Mouse (Mus musculus): ENCODE data around the gene Fam160a2. TPM values are rescaled to one million over a fixed set of nuclear protein-coding genes. Genes with fewer than 3 reads are reported as not detected.
A peak's percentile ranks its signal among the peaks of the same experiment; 100 is the strongest.
"Not testable (repeated sequence)": the region's sequence is repeated elsewhere in the genome, so short reads cannot be mapped to it uniquely, and the experiment has no call there.

Fam160a2 gene
- polyA plus RNA-seq, 1 experiment from 2014 or later, result 13.7 TPM

- Histone ChIP-seq H3K27ac (ENCODE audit: low read length) (no peak overlapping the region), H3K4me2 (ENCODE audit: low read depth, low read length) (no peak overlapping the region), H3K9ac (ENCODE audit: low read depth, low read length) (no peak overlapping the region), H3K9me3 (replicated peaks; ENCODE audit: control insufficient read depth, low read length) (no peaks in the 10 kb centered on the region), H3K4me3 (ENCODE audit: low read depth, low read length) (no peak overlapping the region), H3K4me1 (ENCODE audit: control insufficient read depth, low read depth, low read length) (no peaks in the 10 kb centered on the region), H3K27me3 (ENCODE audit: control insufficient read depth, insufficient read depth, low read depth, low read length) (peaks cover 27% of the 10 kb centered on the region), H3K36me3 (ENCODE audit: control insufficient read depth, insufficient read depth) (no peaks in the 10 kb centered on the region)
- 15% methylated on average over 5 of the region's 5 CpGs for WGBS (ENCODE audit: insufficient replicate concordance)
- ATAC-seq (ENCODE audit: low read depth), result no peak
Measured at GRCm38 (mm10) chr7:105424368-105424767, 24.5 kb upstream of the Fam160a2 start.

GRCm38 (mm10) chr7:105420903-105421302 lies 21.0 kb upstream of the Fam160a2 start:
- H3K4me1 ChIP-seq (ENCODE audit: control insufficient read depth, low read depth, low read length), result no peaks in the 10 kb centered on the region
- H3K9me3 ChIP-seq (replicated peaks; ENCODE audit: control insufficient read depth, low read length), result no peaks in the 10 kb centered on the region
- no peak for ATAC-seq (ENCODE audit: low read depth)
- no peak overlapping the region for H3K4me3 ChIP-seq (ENCODE audit: low read depth, low read length)
- H3K27me3 ChIP-seq (ENCODE audit: control insufficient read depth, insufficient read depth, low read depth, low read length), result peaks cover 12% of the 10 kb centered on the region
- no peak overlapping the region for H3K27ac ChIP-seq (ENCODE audit: low read length)
- H3K9ac ChIP-seq (ENCODE audit: low read depth, low read length), result no peak overlapping the region
- no peaks in the 10 kb centered on the region for H3K36me3 ChIP-seq (ENCODE audit: control insufficient read depth, insufficient read depth)
- H3K4me2 ChIP-seq (ENCODE audit: low read depth, low read length), result no peak overlapping the region
- 20% methylated on average over 2 of the region's 2 CpGs for WGBS (ENCODE audit: insufficient replicate concordance)

GRCm38 (mm10) chr7:105418106-105418505 lies 18.3 kb upstream of the Fam160a2 start:
- no peak overlapping the region for H3K4me3 ChIP-seq (ENCODE audit: low read depth, low read length)
- no peak overlapping the region for H3K27ac ChIP-seq (ENCODE audit: low read length)
- H3K27me3 ChIP-seq (ENCODE audit: control insufficient read depth, insufficient read depth, low read depth, low read length), result no peaks in the 10 kb centered on the region
- no peak overlapping the region for H3K9ac ChIP-seq (ENCODE audit: low read depth, low read length)
- no peaks in the 10 kb centered on the region for H3K9me3 ChIP-seq (replicated peaks; ENCODE audit: control insufficient read depth, low read length)
- WGBS (ENCODE audit: insufficient replicate concordance), result 65% methylated on average over 5 of the region's 5 CpGs
- no peaks in the 10 kb centered on the region for H3K4me1 ChIP-seq (ENCODE audit: control insufficient read depth, low read depth, low read length)
- no peak overlapping the region for H3K4me2 ChIP-seq (ENCODE audit: low read depth, low read length)
- H3K36me3 ChIP-seq (ENCODE audit: control insufficient read depth, insufficient read depth), result no peaks in the 10 kb centered on the region
- no peak for ATAC-seq (ENCODE audit: low read depth)

GRCm38 (mm10) chr7:105416529-105416928 lies 16.7 kb upstream of the Fam160a2 start:
- no peak for ATAC-seq (ENCODE audit: low read depth)
- no peak overlapping the region for H3K4me3 ChIP-seq (ENCODE audit: low read depth, low read length)
- H3K9me3 ChIP-seq (replicated peaks; ENCODE audit: control insufficient read depth, low read length), result no peaks in the 10 kb centered on the region
- no peak overlapping the region for H3K4me2 ChIP-seq (ENCODE audit: low read depth, low read length)
- no peaks in the 10 kb centered on the region for H3K27me3 ChIP-seq (ENCODE audit: control insufficient read depth, insufficient read depth, low read depth, low read length)
- H3K36me3 ChIP-seq (ENCODE audit: control insufficient read depth, insufficient read depth), result no peaks in the 10 kb centered on the region
- WGBS (ENCODE audit: insufficient replicate concordance), result 62% methylated on average over 7 of the region's 7 CpGs
- no peak overlapping the region for H3K9ac ChIP-seq (ENCODE audit: low read depth, low read length)
- H3K27ac ChIP-seq (ENCODE audit: low read length), result no peak overlapping the region
- H3K4me1 ChIP-seq (ENCODE audit: control insufficient read depth, low read depth, low read length), result no peaks in the 10 kb centered on the region

GRCm38 (mm10) chr7:105414385-105414784 lies 14.5 kb upstream of the Fam160a2 start:
- Histone ChIP-seq H3K9ac (ENCODE audit: low read depth, low read length) (no peak overlapping the region), H3K4me1 (ENCODE audit: control insufficient read depth, low read depth, low read length) (no peaks in the 10 kb centered on the region), H3K9me3 (replicated peaks; ENCODE audit: control insufficient read depth, low read length) (no peaks in the 10 kb centered on the region), H3K4me3 (ENCODE audit: low read depth, low read length) (no peak overlapping the region), H3K27ac (ENCODE audit: low read length) (no peak overlapping the region), H3K4me2 (ENCODE audit: low read depth, low read length) (no peak overlapping the region), H3K36me3 (ENCODE audit: control insufficient read depth, insufficient read depth) (no peaks in the 10 kb centered on the region), H3K27me3 (ENCODE audit: control insufficient read depth, insufficient read depth, low read depth, low read length) (no peaks in the 10 kb centered on the region)
- no peak for ATAC-seq (ENCODE audit: low read depth)
- WGBS (ENCODE audit: insufficient replicate concordance), result 48% methylated on average over 6 of the region's 6 CpGs

- H3K9ac ChIP-seq (ENCODE audit: low read depth, low read length), result not testable (repeated sequence)
- 44% methylated on average over 8 of the region's 8 CpGs for WGBS (ENCODE audit: insufficient replicate concordance)
Measured at GRCm38 (mm10) chr7:105411874-105412632, 12.2 kb upstream of the Fam160a2 start.

GRCm38 (mm10) chr7:105406322-105406721 lies 6.5 kb upstream of the Fam160a2 start:
- WGBS (ENCODE audit: insufficient replicate concordance), result 36% methylated on average over 1 of the region's 1 CpGs
- H3K27ac ChIP-seq (ENCODE audit: low read length), result no peak overlapping the region

More at GRCm38 (mm10) chr7:105411874-105412632, 12.2 kb upstream of the Fam160a2 start:
- not testable (repeated sequence) for H3K4me2 ChIP-seq (ENCODE audit: low read depth, low read length); H3K4me3 ChIP-seq (ENCODE audit: low read depth, low read length); H3K27ac ChIP-seq (ENCODE audit: low read length); H3K36me3 ChIP-seq (ENCODE audit: control insufficient read depth, insufficient read depth); H3K9me3 ChIP-seq (replicated peaks; ENCODE audit: control insufficient read depth, low read length); H3K27me3 ChIP-seq (ENCODE audit: control insufficient read depth, insufficient read depth, low read depth, low read length); ATAC-seq (ENCODE audit: low read depth); H3K4me1 ChIP-seq (ENCODE audit: control insufficient read depth, low read depth, low read length)

GRCm38 (mm10) chr7:105404268-105404667 lies 4.4 kb upstream of the Fam160a2 start, which contains the start of gene Cnga4:
TSS of gene Cnga4 (plus strand) at chr7:105404568.
- Histone ChIP-seq H3K9me3 (replicated peaks; ENCODE audit: control insufficient read depth, low read length) (no peaks in the 10 kb centered on the region), H3K4me1 (ENCODE audit: control insufficient read depth, low read depth, low read length) (peaks cover 5% of the 10 kb centered on the region), H3K9ac (ENCODE audit: low read depth, low read length) (no peak within 1 kb of the TSS), H3K4me3 (ENCODE audit: low read depth, low read length) (no peak within 1 kb of the TSS), H3K27ac (ENCODE audit: low read length) (no peak within 1 kb of the TSS), H3K36me3 (ENCODE audit: control insufficient read depth, insufficient read depth) (no peaks in the 10 kb centered on the region), H3K4me2 (ENCODE audit: low read depth, low read length) (no peak within 1 kb of the TSS), H3K27me3 (ENCODE audit: control insufficient read depth, insufficient read depth, low read depth, low read length) (no peaks in the 10 kb centered on the region)
- ATAC-seq (ENCODE audit: low read depth), result no peak
- 44% methylated on average over 5 of the region's 5 CpGs for WGBS (ENCODE audit: insufficient replicate concordance)

More at GRCm38 (mm10) chr7:105406322-105406721, 6.5 kb upstream of the Fam160a2 start:
- Histone ChIP-seq H3K9me3 (replicated peaks; ENCODE audit: control insufficient read depth, low read length) (no peaks in the 10 kb centered on the region), H3K36me3 (ENCODE audit: control insufficient read depth, insufficient read depth) (no peaks in the 10 kb centered on the region), H3K4me1 (ENCODE audit: control insufficient read depth, low read depth, low read length) (no peaks in the 10 kb centered on the region), H3K4me2 (ENCODE audit: low read depth, low read length) (no peak overlapping the region), H3K27me3 (ENCODE audit: control insufficient read depth, insufficient read depth, low read depth, low read length) (no peaks in the 10 kb centered on the region), H3K9ac (ENCODE audit: low read depth, low read length) (no peak overlapping the region), H3K4me3 (ENCODE audit: low read depth, low read length) (no peak overlapping the region)
- no peak for ATAC-seq (ENCODE audit: low read depth)

- Histone ChIP-seq H3K36me3 (ENCODE audit: control insufficient read depth, insufficient read depth) (no peaks in the 10 kb centered on the region), H3K9ac (ENCODE audit: low read depth, low read length) (peak overlapping the region; percentile 89), H3K9me3 (replicated peaks; ENCODE audit: control insufficient read depth, low read length) (no peaks in the 10 kb centered on the region), H3K4me1 (ENCODE audit: control insufficient read depth, low read depth, low read length) (peaks cover 13% of the 10 kb centered on the region), H3K27me3 (ENCODE audit: control insufficient read depth, insufficient read depth, low read depth, low read length) (no peaks in the 10 kb centered on the region), H3K27ac (ENCODE audit: low read length) (peak overlapping the region; percentile 86), H3K4me3 (ENCODE audit: low read depth, low read length) (peak overlapping the region; percentile 90), H3K4me2 (ENCODE audit: low read depth, low read length) (peak overlapping the region; percentile 82)
- under 1% methylated on average over 25 of the region's 25 CpGs for WGBS (ENCODE audit: insufficient replicate concordance)
- no peak for ATAC-seq (ENCODE audit: low read depth)
Measured at GRCm38 (mm10) chr7:105399058-105399934, 558 bp downstream of the Fam160a2 start.
